Mouse (Mus musculus): ENCODE data around the gene Vmn1r94.
"Not testable (repeated sequence)": the region's sequence is repeated elsewhere in the genome, so short reads cannot be mapped to it uniquely, and the experiment has no call there.

The Vmn1r94 gene

DNA sequence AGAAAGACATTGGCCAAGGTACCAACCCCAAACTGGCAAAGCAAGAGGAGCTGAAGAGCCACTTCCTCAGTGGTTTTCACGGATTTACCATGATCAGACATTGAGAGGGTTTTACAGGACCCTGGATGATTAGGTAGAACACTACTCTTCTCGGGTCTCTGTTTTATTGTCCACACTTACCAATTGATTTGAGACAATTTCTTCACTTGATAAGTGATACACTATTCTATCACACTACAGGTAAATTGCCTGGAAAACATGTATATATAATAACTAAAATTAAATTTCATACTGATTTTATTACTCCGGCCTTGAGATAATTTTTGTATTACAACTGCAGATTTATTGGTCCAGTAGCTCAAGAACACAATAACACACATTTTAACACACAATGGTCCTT lies at the start of gene Vmn1r94:
TSS of gene Vmn1r94 (minus strand) at position 101 of the 400 bp plus-strand sequence.
- DNase-seq (ENCODE audit: low spot score) = not testable (repeated sequence)

DNA sequence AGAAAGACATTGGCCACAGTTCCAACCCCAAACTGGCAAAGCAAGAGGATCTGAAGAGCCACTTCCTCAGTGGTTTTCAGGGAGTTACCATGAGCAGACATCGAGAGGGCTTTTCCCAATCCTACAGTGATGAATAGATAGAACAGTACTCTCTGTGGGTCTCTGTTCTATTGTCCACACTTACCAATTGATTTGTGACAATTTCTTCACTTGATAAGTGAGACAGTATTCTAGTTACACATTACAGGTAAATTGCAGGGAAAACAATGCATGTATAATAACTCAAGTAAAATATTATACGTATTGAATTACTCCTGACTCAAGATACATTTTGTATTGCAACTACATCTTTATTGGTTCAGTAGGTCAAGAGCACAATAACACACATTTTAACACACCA lies 37.3 kb upstream of the Vmn1r94 start, which contains the start of gene Gm6164:
TSS of gene Gm6164 (minus strand) at position 101 of the 400 bp plus-strand sequence.
- not testable (repeated sequence) for DNase-seq (ENCODE audit: low spot score)

DNA sequence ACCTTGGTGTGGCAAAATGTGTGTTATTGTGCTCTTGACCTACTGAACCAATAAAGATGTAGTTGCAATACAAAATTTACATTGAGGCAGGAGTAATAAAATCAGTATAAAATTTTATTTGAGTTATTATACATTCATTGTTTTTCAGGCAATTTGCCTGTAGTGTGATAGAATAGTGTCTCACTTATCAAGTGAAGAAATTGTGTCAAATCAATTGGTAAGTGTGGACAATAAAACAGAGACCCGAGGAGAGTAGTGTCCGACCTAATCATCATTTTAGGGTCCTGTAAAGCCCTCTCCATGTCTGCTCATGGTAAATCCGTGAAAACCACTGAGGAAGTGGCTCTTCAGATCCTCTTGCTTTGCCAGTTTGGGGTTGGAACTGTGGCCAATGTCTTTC lies 25.2 kb upstream of the Vmn1r94 start, which contains the start of gene Vmn1r95:
TSS of gene Vmn1r95 (plus strand) at position 301 of the 400 bp plus-strand sequence.
- not testable (repeated sequence) for DNase-seq (ENCODE audit: low spot score)

DNA sequence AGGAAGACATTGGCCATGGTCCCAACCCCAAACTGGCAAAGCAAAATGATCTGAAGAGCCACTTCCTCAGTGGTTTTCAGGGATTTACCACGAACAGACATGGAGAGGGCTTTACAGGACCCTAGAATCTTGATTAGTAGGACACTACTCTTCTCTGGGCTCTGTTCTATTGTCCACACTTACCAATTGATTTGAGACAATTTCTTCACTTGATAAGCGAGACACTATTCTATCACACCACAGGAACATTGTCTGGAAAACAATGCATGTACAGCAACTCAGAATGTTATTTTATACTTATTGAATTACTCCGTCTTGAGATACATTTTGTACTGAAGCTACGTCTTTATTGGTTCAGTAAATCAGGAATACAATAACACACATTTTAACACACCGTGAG lies 29.2 kb downstream of the Vmn1r94 start, which contains the start of gene Vmn1r93:
TSS of gene Vmn1r93 (minus strand) at position 101 of the 400 bp plus-strand sequence.
- DNase-seq (ENCODE audit: low spot score) = not testable (repeated sequence)

DNA sequence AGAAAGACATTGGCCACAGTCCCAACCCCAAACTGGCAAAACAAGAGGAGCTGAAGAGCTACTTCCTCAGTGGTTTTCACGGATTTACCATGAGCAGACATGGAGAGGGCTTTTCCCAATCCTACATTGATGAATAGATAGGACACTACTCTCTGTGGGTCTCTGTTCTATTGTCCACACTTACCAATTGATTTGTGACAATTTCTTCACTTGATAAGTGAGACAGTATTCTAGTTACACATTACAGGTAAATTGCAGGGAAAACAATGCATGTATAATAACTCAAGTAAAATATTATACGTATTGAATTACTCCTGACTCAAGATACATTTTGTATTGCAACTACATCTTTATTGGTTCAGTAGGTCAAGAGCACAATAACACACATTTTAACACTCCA lies 45.7 kb downstream of the Vmn1r94 start, which contains the start of gene Gm16442:
TSS of gene Gm16442 (minus strand) at position 101 of the 400 bp plus-strand sequence.
- DNase-seq (ENCODE audit: low spot score) = not testable (repeated sequence)
